Mouse (Mus musculus) left cerebral cortex, adult 18-20 months (tissue): ENCODE measurements at regions not wholly inside any gene's neighbourhood (a gene's known extent, or its start where the extent isn't known, plus 50 kb on each side); places are given as distances from the start of the nearest gene placed in this dataset.

Source experiments
- DNase-seq, 2 experiments: peaks; one replicate each; pipeline ENCODE4 v3.0.0; 2021 to 2022; ENCODE audit warnings: low spot score in 2 of 2, mixed read lengths in 1 of 2

- no peak for DNase-seq
These were observed 234.8 kb upstream of the Gpc5 start for GRCm38 (mm10) chr14:114857171-114857570.

DNA sequence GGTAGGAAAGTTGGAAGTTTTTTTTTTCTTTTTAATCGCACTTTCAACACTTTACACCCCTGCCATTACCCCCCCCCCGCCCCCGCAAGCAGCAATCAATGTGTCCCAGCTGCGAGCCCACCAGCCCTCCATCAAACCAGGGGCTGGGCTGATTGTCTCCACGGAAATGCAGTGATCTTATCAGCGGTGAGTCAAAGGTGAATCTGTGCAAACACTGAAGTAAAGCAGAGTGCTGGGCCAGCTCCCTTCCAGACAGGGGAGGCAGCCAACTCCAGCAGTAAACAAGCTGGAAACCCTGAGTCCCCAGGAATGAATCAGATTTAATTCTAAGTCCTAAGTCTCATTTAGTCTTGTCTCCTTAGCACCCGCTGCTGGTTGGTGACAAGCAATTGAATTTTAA, 234.3 kb upstream of the Gpc5 start:
- no peak for DNase-seq

GRCm38 (mm10) chr14:114863585-114863984, 228.4 kb upstream of the Gpc5 start:
- no peak for DNase-seq

DNA sequence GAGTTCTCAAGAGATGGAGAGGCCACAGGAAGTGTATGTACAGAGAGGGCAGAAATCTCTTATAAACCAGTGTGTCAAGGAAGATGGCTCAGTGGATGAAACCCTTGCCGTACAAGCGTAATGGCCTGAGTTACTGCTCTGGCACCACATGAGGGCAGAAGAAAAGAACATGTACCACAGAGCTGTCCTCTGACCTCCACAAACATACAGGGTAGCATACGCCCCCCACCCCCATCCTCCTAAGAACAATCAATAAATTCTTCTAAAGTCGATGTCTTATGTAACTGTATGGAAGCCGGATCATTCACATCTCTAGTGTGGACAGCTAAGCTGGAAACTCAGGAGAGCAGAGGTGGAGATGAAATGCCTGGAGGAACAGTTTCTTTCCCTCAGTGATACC, 227.9 kb upstream of the Gpc5 start:
- no peak for DNase-seq

- no peak for DNase-seq
These were observed 222.8 kb upstream of the Gpc5 start for GRCm38 (mm10) chr14:114869233-114869632.

DNA sequence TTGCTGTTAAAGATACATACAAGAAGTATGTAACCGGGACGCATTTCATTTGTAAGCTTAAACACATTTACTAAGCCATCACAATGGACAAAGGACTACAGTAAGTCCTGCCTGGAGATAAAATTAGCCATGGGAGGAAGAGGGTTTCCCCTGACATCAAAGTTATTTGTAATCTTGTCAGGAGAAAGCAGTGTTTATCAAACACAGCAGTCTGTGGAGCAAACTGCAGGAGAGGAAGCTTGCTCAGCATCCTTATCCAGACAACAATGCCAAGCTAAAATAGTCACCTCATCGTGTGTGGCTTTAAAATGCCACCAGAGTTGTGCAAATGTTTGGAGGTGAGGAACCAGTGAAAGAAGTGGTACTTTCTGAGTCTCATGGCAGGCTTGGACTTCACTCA, 216.9 kb upstream of the Gpc5 start:
- DNase-seq, result no peak

DNA sequence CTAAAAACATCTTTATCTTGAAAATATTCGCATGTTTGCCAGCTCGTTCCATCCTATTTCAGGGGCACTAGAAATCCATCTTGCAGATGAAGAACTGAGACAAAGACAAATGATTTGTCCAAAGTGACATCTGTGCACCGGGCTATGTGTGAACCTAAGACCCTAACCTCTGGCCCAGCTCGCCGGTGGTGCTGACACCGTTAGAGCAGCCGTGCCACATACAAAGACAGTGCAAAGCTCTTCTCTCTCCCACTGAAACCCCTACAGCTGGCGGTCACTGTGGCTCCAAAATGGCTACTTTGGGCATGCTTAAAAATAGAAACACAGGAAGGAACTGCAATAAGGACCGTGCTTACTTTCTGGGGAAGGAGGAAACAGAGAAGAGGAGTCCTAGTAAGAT, 215.6 kb upstream of the Gpc5 start:
- DNase-seq, result no peak

DNA sequence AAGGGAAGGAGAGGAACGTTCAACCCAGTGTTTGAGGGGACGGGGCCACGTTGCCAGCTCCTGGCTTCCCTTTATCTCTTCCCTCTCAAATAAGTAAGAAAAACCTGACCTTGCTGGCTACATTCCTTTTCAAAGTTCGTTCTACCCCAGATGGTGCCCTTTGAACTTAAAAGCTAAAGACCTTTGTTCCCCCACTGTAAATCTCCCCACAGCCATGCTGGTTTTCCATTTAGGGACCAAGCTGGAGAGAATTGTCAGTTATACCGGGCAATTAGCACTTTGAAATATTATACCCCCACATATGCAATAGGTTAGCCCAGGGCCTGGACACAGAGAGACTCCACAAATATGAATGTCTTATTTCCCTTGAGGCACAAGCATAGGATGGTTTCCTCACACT, 214.5 kb upstream of the Gpc5 start:
- no peak for DNase-seq

GRCm38 (mm10) chr14:114880291-114880690, 211.7 kb upstream of the Gpc5 start:
- DNase-seq, result no peak

GRCm38 (mm10) chr14:114904109-114904508, 187.9 kb upstream of the Gpc5 start:
- DNase-seq, result no peak

GRCm38 (mm10) chr14:114912271-114912670, 179.7 kb upstream of the Gpc5 start:
- peak; percentile 4 to 20 for DNase-seq

- peak; percentile 20 to 50 for DNase-seq
These were observed 178.8 kb upstream of the Gpc5 start for GRCm38 (mm10) chr14:114913238-114913637.

- DNase-seq, result no peak
These were observed 146.3 kb upstream of the Gpc5 start for GRCm38 (mm10) chr14:114945744-114946143.

GRCm38 (mm10) chr14:114946321-114946720, 145.7 kb upstream of the Gpc5 start:
- DNase-seq, result no peak

- DNase-seq, result no peak
These were observed 143.5 kb upstream of the Gpc5 start for GRCm38 (mm10) chr14:114948341-114949155.

- no peak for DNase-seq
These were observed 142.9 kb upstream of the Gpc5 start for GRCm38 (mm10) chr14:114949156-114949496.

DNA sequence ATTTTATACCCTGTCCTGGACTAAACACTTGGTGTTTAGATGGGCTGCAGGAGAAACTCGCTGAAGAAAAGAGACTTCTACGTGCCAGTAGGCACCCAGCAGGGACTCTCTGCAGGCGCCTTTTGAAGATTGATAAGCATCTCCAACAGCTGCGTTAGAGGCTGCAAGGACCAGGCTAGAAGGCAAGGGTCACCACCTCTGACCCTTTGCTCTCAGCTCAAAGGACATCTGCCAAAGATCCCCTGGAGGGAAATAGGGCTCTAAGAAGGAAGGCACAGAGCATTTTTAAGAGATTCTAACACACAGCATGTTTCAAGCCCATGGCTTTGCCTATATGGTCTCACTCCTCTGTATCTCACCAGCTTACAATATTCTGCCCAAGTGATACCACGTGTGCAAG, 139.7 kb upstream of the Gpc5 start:
- DNase-seq, result no peak

DNA sequence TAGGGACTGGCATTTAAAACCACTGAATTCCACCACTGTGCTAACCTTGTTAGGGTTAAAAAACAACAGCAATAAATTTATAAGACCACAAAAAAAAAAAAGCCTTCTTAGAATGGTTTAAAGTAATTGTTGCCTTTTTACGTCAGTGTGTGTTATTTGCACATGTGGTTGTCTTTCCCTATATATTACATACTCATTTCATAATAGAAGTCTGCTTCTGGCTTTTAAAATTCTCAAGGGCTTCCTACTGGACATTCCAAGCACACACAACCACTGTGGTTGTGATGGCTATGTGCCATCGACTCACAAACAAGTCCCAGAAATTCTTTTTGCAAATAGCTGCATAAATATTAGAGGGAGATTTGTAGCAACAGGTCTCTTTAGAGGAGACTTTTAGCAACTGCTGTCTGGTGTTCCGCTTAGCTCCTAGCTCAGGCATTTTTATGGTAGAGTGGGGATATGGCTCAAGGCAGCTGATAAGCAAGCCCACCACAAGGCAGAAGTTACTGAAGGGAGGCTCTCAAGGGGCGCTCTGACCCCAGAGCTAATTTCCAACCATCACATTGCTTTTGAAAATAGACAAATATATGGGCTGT, 138.8 kb upstream of the Gpc5 start:
- DNase-seq, result no peak

- no peak for DNase-seq
These were observed 137.7 kb upstream of the Gpc5 start for GRCm38 (mm10) chr14:114954287-114954686.

- DNase-seq, result no peak
These were observed 136.4 kb upstream of the Gpc5 start for GRCm38 (mm10) chr14:114955572-114955971.

GRCm38 (mm10) chr14:114960273-114960672, 131.7 kb upstream of the Gpc5 start:
- DNase-seq, result no peak

- DNase-seq, result no peak
These were observed 126.1 kb upstream of the Gpc5 start for GRCm38 (mm10) chr14:114965941-114966340.

DNA sequence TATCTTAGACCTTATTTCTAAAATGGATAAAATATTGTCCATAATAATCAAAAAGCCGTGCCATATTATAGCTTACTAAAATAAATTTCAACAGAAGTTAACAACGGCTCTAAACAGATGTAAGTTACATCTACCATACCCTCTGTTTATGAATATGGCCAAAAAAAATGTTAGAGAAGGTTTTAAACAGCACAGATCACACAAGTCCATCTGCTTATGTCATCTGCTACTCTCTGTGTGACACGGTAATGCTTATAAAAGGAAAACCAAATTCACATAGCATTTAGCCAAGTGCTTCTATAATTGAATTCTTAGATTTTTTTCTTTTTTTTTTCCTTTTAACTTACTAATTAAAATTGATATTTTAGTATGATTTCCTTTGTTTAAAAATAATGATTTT, 123.0 kb upstream of the Gpc5 start:
- no peak for DNase-seq
